Mouse (Mus musculus): ENCODE results near the gene Fgfr1op.

Gene Fgfr1op

DNA sequence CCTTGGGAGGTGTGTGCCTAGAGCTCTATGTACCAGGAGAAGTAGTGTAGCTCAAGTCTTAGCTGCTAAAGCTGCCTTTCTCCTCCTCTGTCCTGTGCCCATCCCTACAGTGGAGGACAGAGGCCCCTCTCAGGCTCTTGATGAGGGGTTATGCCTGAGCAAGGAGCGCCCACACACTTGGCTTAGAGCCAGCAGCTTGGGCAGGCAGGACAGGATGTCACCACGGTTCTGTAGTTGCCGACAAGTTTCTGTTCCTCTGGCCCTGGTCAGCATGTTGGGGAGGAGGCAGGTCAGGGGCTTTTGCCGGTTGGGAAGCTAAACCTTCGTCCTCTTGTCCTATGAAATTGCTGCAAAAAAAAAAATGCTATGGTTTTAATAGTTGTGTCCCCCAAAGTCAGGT lies 66.8 kb downstream of the Fgfr1op start:
- DNase-seq = no peak

DNA sequence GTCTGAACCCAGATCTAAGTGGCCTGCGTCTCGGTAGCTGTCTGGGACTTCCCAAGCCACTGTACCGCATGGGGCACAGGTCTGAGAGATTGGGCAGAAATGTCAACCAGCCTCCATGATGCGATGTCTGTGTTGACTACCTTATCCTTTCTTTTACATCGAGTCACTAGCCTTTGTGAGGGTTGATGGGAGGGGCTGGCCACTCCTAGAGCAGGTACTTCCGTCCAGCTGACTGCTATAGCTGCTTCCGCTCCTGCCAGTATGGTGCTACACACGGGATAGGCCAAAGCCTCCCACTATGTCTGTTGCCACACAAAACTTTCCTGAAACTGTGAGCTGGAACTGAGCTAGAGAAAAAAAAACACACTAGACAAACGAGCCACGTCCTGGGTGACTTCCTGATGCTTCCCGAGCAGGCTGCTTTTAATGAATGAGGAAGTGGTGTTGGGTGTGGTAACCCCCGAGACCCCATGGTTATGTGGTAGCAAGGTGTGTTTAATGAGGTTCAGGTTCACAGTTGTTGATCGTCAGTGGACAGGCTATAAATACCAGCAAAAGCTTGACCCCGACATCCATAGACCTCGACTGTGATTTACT lies 68.4 kb downstream of the Fgfr1op start:
- DNase-seq = no peak

DNA sequence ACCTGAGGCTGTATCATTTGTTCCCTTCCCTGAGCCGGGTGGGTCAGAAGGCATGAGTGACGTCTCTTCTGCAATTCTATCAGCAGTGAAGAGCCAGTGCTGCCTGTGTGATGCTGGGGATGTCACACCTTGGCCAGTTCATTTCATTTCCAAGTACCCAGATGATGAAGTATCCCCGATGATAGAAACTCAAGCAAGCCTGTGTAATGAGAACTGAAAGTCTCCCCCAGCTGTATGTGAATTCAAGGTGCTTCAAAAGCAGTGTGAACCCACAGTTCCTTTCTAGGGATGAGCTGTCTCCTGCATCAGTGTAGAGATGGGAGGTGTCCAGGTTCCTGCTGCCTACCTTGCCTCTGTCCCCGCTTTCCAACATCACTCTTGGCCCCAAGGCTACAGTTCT lies 69.2 kb downstream of the Fgfr1op start:
- no peak for DNase-seq

DNA sequence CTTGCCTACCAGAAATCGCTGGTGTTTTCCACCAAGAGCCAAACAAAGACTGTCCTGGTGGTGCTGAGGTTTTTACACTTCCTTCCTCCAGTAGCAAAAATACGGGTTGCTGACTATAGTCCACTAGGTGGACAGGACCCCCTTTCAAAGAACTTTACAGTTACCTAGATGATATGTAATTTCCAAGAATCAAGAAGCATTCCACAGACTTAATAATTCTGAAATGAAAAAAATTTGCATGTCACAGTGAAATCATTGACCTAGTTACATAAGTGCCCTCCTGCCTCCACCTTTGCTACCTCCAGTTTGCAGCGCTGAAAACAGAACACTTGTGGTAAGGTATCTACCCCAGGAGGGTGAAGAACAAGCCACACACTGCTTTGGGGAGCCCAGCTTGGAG lies 70.4 kb downstream of the Fgfr1op start, which contains the start of gene Ccr6:
Gene Ccr6 (plus strand): TSS at position 301 of the 400 bp plus-strand sequence.
- DNase-seq = no peak

DNA sequence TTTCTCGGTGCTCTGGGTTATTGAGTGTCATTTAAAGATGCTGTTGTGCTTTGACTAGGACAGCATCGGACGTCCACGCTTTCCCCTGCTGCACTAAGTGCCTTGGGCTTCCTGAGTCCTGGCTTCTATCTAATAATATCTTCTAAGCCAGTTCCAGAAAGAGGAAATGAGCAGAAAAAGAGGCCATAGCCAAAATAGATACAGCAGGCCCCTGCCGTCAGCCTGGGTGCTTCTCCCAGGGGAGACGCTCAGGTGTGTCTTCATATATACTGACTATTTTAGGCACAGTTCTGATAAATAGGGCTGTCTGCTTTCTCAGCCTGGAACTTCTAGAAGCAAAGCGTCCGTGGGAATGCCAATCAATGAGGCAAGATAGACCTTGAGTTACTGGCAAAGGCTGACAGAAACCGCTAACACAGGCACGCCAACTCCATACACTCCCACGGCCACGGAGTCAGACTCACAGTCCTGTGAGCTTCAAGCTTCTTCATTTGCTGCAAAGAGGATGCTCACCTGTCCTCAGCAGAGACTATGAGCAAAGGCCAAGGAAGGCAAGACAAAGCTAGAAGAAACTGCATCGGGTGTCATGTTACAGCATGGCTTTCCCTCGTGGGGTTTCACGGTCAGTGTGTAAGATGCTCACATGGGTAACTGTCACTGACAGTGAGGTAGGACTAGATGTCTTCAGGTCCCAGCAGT lies 72.9 kb downstream of the Fgfr1op start:
- no peak for DNase-seq

DNA sequence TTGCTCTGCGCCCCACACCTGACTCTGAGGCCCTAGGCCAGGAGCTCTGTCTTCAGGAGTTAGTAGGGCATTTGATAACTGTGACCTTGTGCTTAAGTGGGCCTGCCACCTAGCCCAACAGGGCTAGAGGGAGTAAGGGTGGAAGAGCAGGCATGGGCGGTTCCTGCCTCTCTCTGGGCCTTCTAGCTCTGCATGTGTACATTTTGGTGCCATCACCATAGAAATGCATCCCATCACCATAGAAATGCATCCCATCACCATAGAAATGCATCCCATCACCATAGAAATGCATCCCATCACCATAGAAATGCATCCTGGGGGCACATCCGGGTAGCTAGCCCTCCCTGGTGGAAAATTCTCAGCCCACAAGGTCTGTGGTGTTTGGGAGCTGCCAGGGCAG lies 74.3 kb downstream of the Fgfr1op start:
- DNase-seq = no peak

DNA sequence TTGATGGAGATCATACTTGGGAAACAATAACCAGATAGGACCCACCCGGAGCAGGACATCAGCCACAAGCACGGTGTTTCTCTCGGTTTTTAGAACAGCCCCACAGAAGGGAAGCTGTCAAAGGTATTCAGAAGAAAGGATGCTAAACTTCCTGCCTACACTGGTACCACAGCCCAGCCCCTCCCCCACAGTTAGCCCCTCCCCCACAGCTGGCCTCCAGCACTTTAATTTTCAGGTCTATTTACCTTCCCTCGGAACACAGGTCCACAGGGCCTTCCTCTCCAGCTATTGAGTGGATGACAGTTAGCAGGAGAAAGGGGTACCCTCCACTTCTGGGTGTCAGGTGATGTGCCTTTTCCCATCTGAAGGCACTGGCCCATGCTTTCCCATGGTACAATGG lies 75.2 kb downstream of the Fgfr1op start:
- DNase-seq = no peak

DNA sequence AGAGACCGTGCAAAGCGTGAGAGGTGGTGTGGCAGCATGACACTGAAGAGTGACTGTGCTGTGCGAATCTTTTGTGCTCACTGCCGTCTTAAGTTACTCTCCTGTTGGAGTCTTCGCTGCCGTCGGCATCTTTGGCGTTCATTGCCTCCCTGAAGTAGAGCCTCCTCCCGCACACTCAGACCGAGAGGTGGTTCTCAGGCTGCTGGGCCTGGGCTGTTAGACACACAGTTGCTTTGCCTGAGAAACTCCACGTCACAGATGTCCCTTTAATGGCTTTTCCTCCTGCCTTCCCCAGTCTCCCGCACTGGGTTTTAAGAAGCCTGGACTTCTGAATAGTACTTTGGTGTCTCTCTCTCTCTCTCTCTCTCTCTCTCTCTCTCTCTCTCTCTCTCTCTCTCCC lies 76.3 kb downstream of the Fgfr1op start:
- no peak for DNase-seq

DNA sequence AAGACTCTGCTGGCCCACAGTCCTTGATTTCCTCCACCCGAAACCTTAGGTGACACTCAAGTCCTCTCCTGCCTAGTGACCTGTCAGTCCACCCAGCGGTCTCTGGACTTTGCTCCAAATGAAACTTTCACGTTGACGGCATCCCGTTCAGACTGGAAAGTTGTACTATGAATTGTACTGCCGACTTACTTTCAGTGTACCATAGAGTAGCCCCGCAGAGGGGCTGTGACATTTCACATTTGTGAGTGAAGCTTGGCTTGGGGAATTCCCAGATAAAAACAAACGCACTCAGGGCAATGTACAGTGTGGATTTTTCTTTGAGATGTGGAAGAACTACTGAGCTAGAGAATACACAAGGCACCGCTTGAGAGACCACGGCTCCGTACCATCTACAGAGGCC lies 76.9 kb downstream of the Fgfr1op start:
- DNase-seq = no peak

DNA sequence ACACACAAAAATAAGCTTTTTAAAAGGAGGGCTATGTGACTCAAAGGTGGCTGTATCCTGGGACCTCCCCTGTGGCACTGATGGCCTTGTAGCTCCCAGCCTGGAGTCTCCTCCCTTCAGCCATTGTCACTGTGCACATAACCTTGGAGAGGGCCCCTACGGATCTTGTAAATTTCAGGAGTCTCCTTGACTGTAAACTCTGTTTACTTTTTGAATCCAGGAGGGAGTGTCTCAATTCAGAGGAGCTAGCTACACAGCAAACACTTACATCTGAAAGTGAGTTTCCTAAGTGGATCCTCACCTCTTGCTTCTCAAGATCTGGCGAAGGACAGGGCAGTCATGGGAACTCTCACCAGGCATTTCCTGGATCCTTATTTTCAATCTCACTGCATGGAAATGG lies 78.8 kb downstream of the Fgfr1op start:
- no peak for DNase-seq

DNA sequence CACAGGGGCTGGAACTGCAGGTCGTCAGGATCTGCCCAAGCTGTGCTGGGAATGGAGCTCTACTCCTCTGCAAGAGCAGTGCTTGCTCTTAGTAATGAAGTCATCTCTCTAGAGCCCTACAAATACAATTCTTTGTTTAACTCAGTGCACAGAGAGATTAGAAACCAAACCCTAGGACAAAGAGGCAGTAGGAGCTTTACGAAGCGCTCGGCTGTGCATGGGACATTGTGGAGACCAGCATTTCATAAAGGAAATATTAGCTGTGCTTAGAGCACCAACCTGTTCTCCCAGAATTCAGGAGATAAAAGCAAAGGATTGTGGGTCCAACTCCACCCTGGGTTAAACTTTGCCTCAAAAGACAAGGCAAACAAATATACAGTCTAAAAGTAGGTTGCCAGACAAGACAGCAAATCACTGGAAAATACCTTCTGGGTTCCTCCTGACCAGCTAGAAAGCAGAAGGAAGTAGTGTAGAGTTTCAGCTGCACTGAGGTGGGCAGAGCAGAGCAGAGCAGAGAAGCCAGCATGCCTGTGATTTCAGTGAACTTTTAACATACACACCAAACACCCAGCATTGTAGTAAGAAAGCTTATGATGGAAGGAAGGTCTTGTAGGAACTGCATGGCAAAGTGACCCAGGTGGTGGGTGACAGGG lies 80.9 kb downstream of the Fgfr1op start:
- DNase-seq = no peak

All from kidney, adult 11 months (tissue).